Mouse (Mus musculus) forebrain, embryonic 13.5 days (tissue): Measurements from ENCODE around the gene 4833423E24Rik. TPM values are rescaled to one million over a fixed set of nuclear protein-coding genes. Genes with fewer than 3 reads are reported as not detected.

Source experiments
- ATAC-seq: fragments of 200-750 bp; cut with Nextera tagmentation; 2 replicates; pipeline ENCODE4 v1.8.0; 2017
- H3K27ac ChIP-seq: fragments of 300-500 bp; sonication (generic); 2 replicates; pipeline ENCODE4 v1.5.1; 2015; ENCODE audit warnings: inconsistent platforms, mild to moderate bottlenecking, moderate library complexity
- H3K27me3 ChIP-seq: fragments of 300-500 bp; sonication (generic); 2 replicates; pipeline ENCODE4 v1.6.1; 2015; ENCODE audit warnings: mild to moderate bottlenecking, inconsistent platforms
- H3K36me3 ChIP-seq: fragments of 300-500 bp; sonication (generic); 2 replicates; pipeline ENCODE4 v1.6.1; 2015; ENCODE audit warnings: mild to moderate bottlenecking, inconsistent platforms; ENCODE audit not compliant: poor library complexity, severe bottlenecking
- H3K4me1 ChIP-seq: fragments of 300-500 bp; sonication (generic); 2 replicates; pipeline ENCODE4 v1.6.1; 2015; ENCODE audit warnings: inconsistent platforms
- H3K4me2 ChIP-seq: fragments of 300-500 bp; sonication (generic); 2 replicates; pipeline ENCODE4 v1.6.1; 2015; ENCODE audit warnings: inconsistent platforms, mild to moderate bottlenecking, moderate library complexity
- H3K4me3 ChIP-seq: fragments of 300-500 bp; sonication (generic); 2 replicates; pipeline ENCODE4 v1.5.1; 2015; ENCODE audit warnings: mild to moderate bottlenecking, inconsistent platforms
- H3K9ac ChIP-seq: fragments of 300-500 bp; sonication (generic); 2 replicates; pipeline ENCODE4 v1.6.1; 2015; ENCODE audit warnings: mild to moderate bottlenecking, inconsistent platforms
- H3K9me3 ChIP-seq: fragments of 300-500 bp; sonication (generic); replicated peaks from 2 replicates; pipeline ENCODE4 v1.6.1; 2016; ENCODE audit warnings: inconsistent platforms
- WGBS: fragments of 180-500 bp; shearing (Covaris S2); methylation state at CpG from one replicate; pipeline ENCODE4 v1.1.7; 2015; 5-methylcytosine and 5-hydroxymethylcytosine counted together
- polyA plus RNA-seq: library from polyadenylated mRNA; unstranded; fragments of >200 nt; fragmentation: Nextera tagmentation; extraction: Ambion mirVana; gene quantifications from 2 replicates; pipeline ENCODE4 v1.2.1, GENCODE M21; 2015

4833423E24Rik gene
- not detected in 2 replicates for polyA plus RNA-seq

DNA sequence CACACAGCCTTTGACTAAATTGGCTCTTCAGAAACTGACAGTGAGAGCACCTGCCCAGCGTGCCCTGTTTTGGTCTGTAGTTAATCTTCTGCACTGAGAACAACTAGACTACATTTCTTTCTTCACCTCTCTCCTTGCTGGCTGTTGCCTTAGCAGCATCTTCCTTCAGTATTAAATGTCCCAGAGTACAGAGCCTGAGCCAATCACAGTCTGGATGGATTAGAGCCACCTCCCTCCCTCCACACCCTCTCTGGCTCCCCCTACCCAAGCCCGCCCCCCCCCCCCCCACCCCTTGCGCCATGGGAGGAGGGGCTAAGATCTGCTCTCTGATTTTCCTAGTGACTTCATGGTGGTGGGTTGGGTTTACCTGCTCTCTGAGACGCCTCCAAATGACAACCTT lies at the start of gene 4833423E24Rik:
TSS of gene 4833423E24Rik (minus strand) at position 146 of the 400 bp plus-strand sequence.
- ATAC-seq, result peak; percentile 33; the same call in 1 of the 2 replicates
- H3K27ac ChIP-seq, result no peak within 1 kb of the TSS
- no peak within 1 kb of the TSS for H3K4me2 ChIP-seq
- H3K4me3 ChIP-seq, result no peak within 1 kb of the TSS
- H3K9me3 ChIP-seq, result no peaks in the 10 kb centered on the region
- no peak within 1 kb of the TSS for H3K9ac ChIP-seq
- no peaks in the 10 kb centered on the region for H3K27me3 ChIP-seq
- H3K36me3 ChIP-seq, result no peaks in the 10 kb centered on the region
- H3K4me1 ChIP-seq, result no peaks in the 10 kb centered on the region
- WGBS, result 44% methylated on average over 3 of the region's 4 CpGs

DNA sequence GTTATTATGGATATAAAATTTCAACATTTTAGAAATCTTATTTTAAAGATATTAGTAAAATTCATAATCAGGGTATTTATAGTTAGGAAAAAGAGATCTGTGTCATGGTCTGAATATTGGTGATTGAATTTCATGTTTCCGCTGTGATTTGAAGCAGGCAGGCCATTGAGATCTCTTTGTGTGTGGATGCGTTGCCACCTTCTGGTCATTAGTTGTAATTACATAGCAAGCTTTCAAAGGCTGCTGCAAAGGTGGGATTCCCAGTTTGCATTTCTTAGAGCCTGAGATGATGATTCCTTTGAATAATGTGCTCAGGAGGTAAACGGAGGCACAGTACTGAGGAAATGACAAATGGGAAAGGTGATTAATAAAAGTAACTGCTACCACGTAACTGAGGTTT lies 42.4 kb upstream of the 4833423E24Rik start:
- ATAC-seq, result peak; percentile 81; the same call in 1 of the 2 replicates
- Histone ChIP-seq H3K9ac (no peak overlapping the region), H3K9me3 (no peaks in the 10 kb centered on the region), H3K4me2 (no peak overlapping the region), H3K36me3 (no peaks in the 10 kb centered on the region), H3K27ac (no peak overlapping the region), H3K27me3 (no peaks in the 10 kb centered on the region), H3K4me3 (no peak overlapping the region), H3K4me1 (no peaks in the 10 kb centered on the region)
- 27% methylated on average over 4 of the region's 4 CpGs for WGBS

DNA sequence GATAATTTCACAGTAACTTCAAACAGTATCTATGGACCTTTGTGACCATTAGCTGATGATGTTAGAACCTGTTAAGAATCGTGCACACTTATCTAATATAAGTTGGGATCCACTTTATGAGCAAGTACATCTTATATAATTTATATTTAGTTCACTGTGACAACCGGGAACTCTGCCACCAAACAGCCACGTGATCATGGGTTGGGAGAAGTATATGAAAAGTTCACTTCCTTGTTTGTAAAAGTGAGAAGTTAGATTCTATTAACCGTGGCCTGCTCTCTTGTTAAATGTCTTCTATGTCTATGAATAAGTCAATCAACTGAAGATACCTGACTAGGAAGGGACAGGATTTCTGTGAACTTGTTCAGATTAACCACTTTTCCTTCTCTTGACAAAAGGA lies 41.4 kb upstream of the 4833423E24Rik start:
- Histone ChIP-seq H3K36me3 (no peaks in the 10 kb centered on the region), H3K4me1 (no peaks in the 10 kb centered on the region), H3K27me3 (no peaks in the 10 kb centered on the region), H3K4me3 (no peak overlapping the region), H3K9ac (no peak overlapping the region), H3K9me3 (no peaks in the 10 kb centered on the region), H3K4me2 (no peak overlapping the region), H3K27ac (no peak overlapping the region)
- 78% methylated on average over 4 of the region's 4 CpGs for whole genome bisulfite sequencing
- no peak for ATAC-seq

DNA sequence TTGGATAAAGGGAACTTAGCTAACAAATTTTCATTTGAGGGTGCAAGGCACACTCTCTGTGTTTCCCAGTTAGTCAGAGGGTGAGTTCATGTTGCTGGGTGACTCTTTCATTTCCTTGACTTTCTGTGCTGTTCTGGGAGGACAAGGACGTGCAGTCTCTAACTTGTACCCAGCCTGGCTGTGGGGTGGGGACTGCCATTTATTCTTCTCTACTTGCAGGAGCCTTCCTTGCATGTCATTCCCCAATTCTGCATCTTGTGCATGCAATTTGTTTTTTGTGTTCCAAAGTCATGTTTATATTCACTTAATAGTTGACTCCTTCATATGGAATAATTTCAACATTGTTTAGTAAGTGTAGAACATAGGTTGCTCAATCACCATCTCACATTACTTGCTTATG lies 36.0 kb upstream of the 4833423E24Rik start:
- Histone ChIP-seq H3K9me3 (no peaks in the 10 kb centered on the region), H3K4me1 (no peaks in the 10 kb centered on the region), H3K27ac (no peak overlapping the region), H3K4me3 (no peak overlapping the region), H3K36me3 (no peaks in the 10 kb centered on the region), H3K9ac (no peak overlapping the region), H3K4me2 (no peak overlapping the region), H3K27me3 (no peaks in the 10 kb centered on the region)
- ATAC-seq, result no peak
- 68% methylated on average over 1 of the region's 1 CpGs for WGBS

DNA sequence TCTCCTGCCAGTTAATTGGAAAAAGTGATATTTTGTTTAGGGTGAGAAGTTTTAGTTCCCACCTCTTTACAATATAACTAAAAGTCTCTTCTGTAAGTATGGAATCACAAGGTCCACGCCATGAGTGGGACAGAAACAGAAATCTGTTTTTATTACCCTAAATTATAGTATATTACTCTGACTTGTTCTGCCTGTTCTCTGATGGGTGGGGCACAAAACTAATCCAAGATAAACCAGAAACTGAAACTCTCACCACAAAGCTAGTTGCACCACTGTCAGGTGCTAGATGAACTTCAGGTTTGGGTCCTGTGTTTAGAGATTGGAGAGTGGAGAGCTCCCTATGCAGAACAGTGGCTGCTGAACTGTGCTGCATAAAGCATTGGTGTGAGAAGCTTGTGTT lies 15.1 kb upstream of the 4833423E24Rik start:
- Histone ChIP-seq H3K9ac (no peak overlapping the region), H3K4me1 (no peaks in the 10 kb centered on the region), H3K9me3 (no peaks in the 10 kb centered on the region), H3K27ac (no peak overlapping the region), H3K4me3 (no peak overlapping the region), H3K27me3 (no peaks in the 10 kb centered on the region), H3K36me3 (no peaks in the 10 kb centered on the region), H3K4me2 (no peak overlapping the region)
- ATAC-seq, result no peak
- 97% methylated on average over 1 of the region's 1 CpGs for WGBS

DNA sequence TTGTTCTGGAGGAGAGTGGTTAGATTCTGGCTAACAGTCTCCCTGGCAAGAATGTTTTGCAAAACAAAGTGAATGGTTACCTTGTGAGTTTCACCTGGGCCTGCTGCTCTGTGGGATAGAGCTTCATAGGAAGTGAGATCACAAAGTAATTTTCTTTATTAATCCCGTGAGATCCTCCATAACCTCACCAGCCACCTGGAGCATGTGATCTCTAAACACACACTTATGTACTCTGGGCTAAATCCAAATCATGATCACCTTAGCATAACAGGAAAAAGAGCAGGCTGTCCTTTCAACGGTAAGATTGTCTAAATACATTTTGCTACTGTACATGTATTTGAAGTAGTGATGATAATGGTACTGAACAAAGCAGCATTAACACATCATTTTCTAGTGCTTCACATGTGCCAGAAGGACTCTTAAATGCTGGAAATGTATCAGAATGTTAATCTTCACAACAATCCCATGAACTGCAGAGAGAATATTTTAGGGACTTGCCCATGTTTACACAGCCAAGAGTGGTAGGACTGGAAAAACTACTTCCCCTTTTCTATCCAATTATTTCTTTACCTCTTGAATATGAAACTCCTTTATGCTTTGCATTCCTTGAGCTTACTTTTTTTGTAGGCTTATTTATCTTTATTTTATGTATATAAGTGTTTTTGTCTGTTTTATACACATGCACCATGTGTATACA lies 13.4 kb upstream of the 4833423E24Rik start:
- no peak overlapping the region for H3K9ac ChIP-seq
- H3K27ac ChIP-seq, result no peak overlapping the region
- no peak overlapping the region for H3K4me2 ChIP-seq
- H3K36me3 ChIP-seq, result no peaks in the 10 kb centered on the region
- no peak overlapping the region for H3K4me3 ChIP-seq
- H3K4me1 ChIP-seq, result no peaks in the 10 kb centered on the region
- no peak for ATAC-seq
- no peaks in the 10 kb centered on the region for H3K9me3 ChIP-seq
- WGBS, result 90% methylated on average over 2 of the region's 2 CpGs
- H3K27me3 ChIP-seq, result no peaks in the 10 kb centered on the region

DNA sequence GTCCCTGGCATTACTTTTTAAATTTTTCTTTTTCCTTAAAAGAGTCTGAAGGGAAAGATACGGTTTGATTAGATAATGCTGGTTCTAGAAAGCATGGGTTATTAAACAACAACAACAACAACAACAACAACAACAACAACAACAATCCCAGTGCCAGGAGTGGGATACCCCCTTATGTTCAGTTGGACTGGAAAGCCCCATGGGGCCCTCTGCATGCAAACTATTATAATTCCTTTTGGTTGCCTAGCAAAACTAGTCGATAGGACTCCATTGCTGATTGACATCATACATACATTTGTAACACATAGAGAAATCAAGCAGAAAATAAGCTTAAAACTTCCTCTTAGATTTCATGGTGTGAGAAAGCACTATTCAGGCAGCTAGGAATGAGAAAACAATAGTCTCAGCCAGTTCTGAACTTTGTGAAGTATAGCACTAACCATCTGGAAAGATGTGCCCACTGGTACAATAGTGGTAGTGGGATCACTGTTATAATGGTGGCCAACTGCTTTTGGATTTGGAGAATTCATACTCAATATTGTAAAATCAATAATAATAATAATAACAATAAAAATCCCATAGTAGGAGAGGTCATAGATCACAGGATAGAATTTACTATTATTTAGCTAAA lies 4.2 kb upstream of the 4833423E24Rik start:
- Histone ChIP-seq H3K4me1 (no peaks in the 10 kb centered on the region), H3K27ac (no peak overlapping the region), H3K4me2 (no peak overlapping the region), H3K4me3 (no peak overlapping the region), H3K36me3 (no peaks in the 10 kb centered on the region), H3K27me3 (no peaks in the 10 kb centered on the region), H3K9ac (no peak overlapping the region), H3K9me3 (no peaks in the 10 kb centered on the region)
- 57% methylated on average over 2 of the region's 2 CpGs for WGBS
- ATAC-seq, result no peak

DNA sequence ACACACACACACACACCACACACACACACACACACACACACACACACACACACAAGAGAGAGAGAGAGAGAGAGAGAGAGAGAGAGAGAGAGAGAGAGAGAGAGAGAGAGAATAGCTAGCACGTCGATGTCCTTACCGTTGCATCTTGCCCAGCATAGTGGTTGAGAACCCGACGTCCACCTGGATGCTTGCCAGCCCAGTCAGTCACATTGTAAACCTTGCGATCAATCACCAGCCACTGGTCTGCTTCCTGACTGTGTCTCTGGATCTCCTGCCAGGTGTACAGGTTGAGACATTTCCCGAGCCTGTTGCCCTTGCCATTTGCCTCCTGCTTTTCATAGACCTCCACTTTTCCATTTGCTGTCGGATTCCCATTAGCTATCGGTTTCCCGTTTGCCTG lies 532 bp downstream of the 4833423E24Rik start:
- no peak overlapping the region for H3K4me3 ChIP-seq
- no peak overlapping the region for H3K9ac ChIP-seq
- H3K36me3 ChIP-seq, result no peaks in the 10 kb centered on the region
- ATAC-seq, result no peak
- no peaks in the 10 kb centered on the region for H3K9me3 ChIP-seq
- 87% methylated on average over 10 of the region's 10 CpGs for WGBS
- no peak overlapping the region for H3K27ac ChIP-seq
- no peaks in the 10 kb centered on the region for H3K4me1 ChIP-seq
- no peak overlapping the region for H3K4me2 ChIP-seq
- no peaks in the 10 kb centered on the region for H3K27me3 ChIP-seq

DNA sequence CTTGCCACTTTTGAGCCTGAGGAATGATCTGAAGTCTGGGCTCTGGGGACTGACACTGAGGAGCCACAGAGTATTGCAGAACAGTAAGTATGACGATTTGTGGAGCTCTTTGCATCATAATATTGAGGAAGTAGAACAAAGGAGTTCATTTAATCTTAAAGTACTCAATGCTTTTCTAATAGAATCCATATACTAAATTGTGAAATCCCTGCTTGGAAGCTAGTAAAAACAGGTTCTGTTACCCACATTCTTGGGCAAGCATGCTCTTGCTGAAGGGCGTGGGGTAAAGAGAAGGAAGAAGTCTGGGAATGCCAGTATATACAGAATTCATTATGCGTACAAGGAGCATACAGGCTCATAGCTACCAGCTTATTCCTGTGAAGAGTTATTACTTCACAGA lies 8.4 kb downstream of the 4833423E24Rik start:
- Histone ChIP-seq H3K9ac (no peak overlapping the region), H3K9me3 (no peaks in the 10 kb centered on the region), H3K4me3 (no peak overlapping the region), H3K4me2 (no peak overlapping the region), H3K27ac (no peak overlapping the region), H3K36me3 (no peaks in the 10 kb centered on the region), H3K27me3 (no peaks in the 10 kb centered on the region), H3K4me1 (no peaks in the 10 kb centered on the region)
- ATAC-seq, result no peak
- WGBS, result 85% methylated on average over 3 of the region's 3 CpGs

DNA sequence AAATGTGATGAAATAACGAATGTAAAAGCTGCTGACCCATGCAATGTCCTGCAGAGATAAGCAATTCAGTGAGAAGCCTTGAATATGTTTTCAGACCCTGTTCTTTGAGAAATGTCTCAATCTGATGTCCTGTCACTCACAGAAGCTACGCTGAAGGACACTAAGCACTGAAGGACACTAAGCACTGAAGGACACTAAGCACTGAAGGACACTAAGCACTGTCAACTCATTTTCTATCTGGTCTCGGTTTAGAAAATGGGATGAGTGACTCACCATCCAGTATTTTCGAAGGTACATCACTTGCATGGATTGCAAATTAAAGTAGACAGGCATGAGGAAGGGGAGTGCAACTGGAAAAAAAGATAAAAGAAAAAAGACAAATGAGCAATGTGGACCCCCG lies 28.4 kb downstream of the 4833423E24Rik start:
- Histone ChIP-seq H3K9ac (no peak overlapping the region), H3K36me3 (no peaks in the 10 kb centered on the region), H3K4me2 (no peak overlapping the region), H3K4me1 (no peaks in the 10 kb centered on the region), H3K9me3 (no peaks in the 10 kb centered on the region), H3K27me3 (no peaks in the 10 kb centered on the region), H3K27ac (no peak overlapping the region), H3K4me3 (no peak overlapping the region)
- ATAC-seq, result no peak
- WGBS, result 75% methylated on average over 5 of the region's 5 CpGs

DNA sequence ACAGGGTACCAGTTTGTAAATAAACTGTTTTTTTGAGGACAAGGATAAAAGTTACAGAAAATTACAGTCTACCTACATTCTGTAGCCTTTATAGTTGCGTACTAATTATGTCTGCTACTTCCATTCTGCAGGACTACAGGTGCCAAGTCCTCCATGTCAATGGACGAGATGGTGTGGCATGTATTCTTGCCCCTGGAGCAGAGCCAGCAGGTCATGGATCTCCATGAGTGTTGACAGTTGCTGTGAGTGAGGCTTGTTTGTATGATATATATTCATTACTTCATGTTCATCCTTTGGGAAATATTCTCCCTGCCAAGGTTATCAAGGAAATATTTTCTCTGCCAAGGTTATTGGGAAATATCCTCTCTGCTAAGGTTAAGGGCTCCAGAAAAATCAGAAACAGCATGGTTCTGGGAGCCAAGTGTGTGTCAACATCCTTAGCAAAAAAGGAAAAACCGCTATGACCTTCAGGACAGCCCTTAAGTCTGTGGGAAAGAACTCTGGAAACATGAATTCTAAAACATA lies 52.0 kb downstream of the 4833423E24Rik start:
- Histone ChIP-seq H3K4me3 (no peak overlapping the region), H3K27me3 (no peaks in the 10 kb centered on the region), H3K4me1 (no peaks in the 10 kb centered on the region), H3K4me2 (no peak overlapping the region), H3K9me3 (no peaks in the 10 kb centered on the region), H3K27ac (no peak overlapping the region), H3K9ac (no peak overlapping the region), H3K36me3 (no peaks in the 10 kb centered on the region)
- ATAC-seq, result no peak
- 82% methylated on average over 3 of the region's 3 CpGs for WGBS

DNA sequence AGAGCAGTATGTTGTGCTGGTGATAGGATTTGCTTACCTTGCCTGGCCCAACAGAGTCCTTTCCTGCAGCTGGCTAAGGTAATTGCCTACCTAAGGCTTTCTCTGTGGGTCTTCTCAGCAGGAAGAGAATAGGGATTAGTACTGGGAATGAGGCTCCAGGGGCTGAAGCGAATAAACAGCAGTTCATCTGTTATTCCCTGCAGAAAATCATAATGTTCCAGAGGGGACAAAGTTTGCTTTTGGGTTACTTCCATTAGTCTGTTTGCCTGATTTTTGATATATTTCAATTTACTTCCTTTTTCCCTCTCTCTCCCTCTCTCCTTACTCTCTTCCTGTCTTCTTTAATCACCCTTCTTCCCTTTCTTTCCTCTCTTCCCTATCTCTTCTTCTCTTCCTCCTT lies 75.3 kb downstream of the 4833423E24Rik start, which contains the start of gene Olfr995:
TSS of gene Olfr995 (minus strand) at position 101 of the 400 bp plus-strand sequence.
- H3K36me3 ChIP-seq, result no peaks in the 10 kb centered on the region
- H3K4me2 ChIP-seq, result no peak within 1 kb of the TSS
- no peaks in the 10 kb centered on the region for H3K27me3 ChIP-seq
- no peak within 1 kb of the TSS for H3K4me3 ChIP-seq
- H3K4me1 ChIP-seq, result no peaks in the 10 kb centered on the region
- H3K9ac ChIP-seq, result no peak within 1 kb of the TSS
- no peak for ATAC-seq
- no peak within 1 kb of the TSS for H3K27ac ChIP-seq
- no peaks in the 10 kb centered on the region for H3K9me3 ChIP-seq
- WGBS, result 9% methylated on average over 1 of the region's 1 CpGs
